Mouse (Mus musculus) granulocyte monocyte progenitor cell, adult 5-6 weeks (primary cell): Measurements from ENCODE around the gene Zdhhc19. TPM values are rescaled to one million over a fixed set of nuclear protein-coding genes. Genes with fewer than 3 reads are reported as not detected.

Source experiments
- ATAC-seq: replicated peaks from 2 replicates; pipeline ENCODE4 v1.8.0; 2016; ENCODE audit warnings: mild to moderate bottlenecking, moderate TSS enrichment, inconsistent platforms; ENCODE audit not compliant: poor library complexity, severe bottlenecking
- total RNA-seq, 2 experiments: library from RNA; stranded (forward) in 1 of 2; stranded (reverse) in 1 of 2; fragments of 200-712, 200-1000 nt in 1 of 2; fragments of >200 nt in 1 of 2; fragmentation: Nextera tagmentation in 1 of 2; gene quantifications; 2 replicates each; pipeline ENCODE4 v1.2.3; 2014 to 2017

Gene Zdhhc19
- total RNA-seq (2014; fragmentation: Nextera tagmentation) = not detected in 2 replicates
- not detected in 2 replicates for total RNA-seq (2017)

- no peak for ATAC-seq
These were observed at the start of gene Zdhhc19 for GRCm38 (mm10) chr16:32495965-32496364. Zdhhc19 (plus strand) TSS chr16:32496265.

GRCm38 (mm10) chr16:32446563-32447138 lies 49.4 kb upstream of the Zdhhc19 start:
- no peak for ATAC-seq

- ATAC-seq = no peak
These were observed 46.4 kb upstream of the Zdhhc19 start for GRCm38 (mm10) chr16:32449665-32450064.

GRCm38 (mm10) chr16:32450133-32450532 lies 45.9 kb upstream of the Zdhhc19 start:
- no peak for ATAC-seq

- ATAC-seq = no peak
These were observed 43.0 kb upstream of the Zdhhc19 start for GRCm38 (mm10) chr16:32453102-32453501.

- no peak for ATAC-seq
These were observed 41.4 kb upstream of the Zdhhc19 start for GRCm38 (mm10) chr16:32454646-32455045.

- ATAC-seq = no peak
These were observed 40.0 kb upstream of the Zdhhc19 start for GRCm38 (mm10) chr16:32456086-32456485.

- no peak for ATAC-seq
These were observed 39.3 kb upstream of the Zdhhc19 start for GRCm38 (mm10) chr16:32456761-32457160.

- ATAC-seq = peak; percentile 90
These were observed 38.3 kb upstream of the Zdhhc19 start for GRCm38 (mm10) chr16:32457589-32458386.

GRCm38 (mm10) chr16:32460518-32460917 lies 35.5 kb upstream of the Zdhhc19 start:
- ATAC-seq = peak; percentile 50; the same call in 1 of the 2 replicates

GRCm38 (mm10) chr16:32461713-32462112 lies 34.4 kb upstream of the Zdhhc19 start:
- ATAC-seq = no peak

GRCm38 (mm10) chr16:32462950-32463349 lies 33.1 kb upstream of the Zdhhc19 start:
- no peak for ATAC-seq

- ATAC-seq = no peak
These were observed 32.6 kb upstream of the Zdhhc19 start for GRCm38 (mm10) chr16:32463426-32463825.

GRCm38 (mm10) chr16:32464908-32465307 lies 31.2 kb upstream of the Zdhhc19 start:
- ATAC-seq = no peak

- peak; percentile 70 for ATAC-seq
These were observed 27.6 kb upstream of the Zdhhc19 start for GRCm38 (mm10) chr16:32468488-32468887.

GRCm38 (mm10) chr16:32469404-32470105 lies 26.5 kb upstream of the Zdhhc19 start:
- ATAC-seq = no peak

GRCm38 (mm10) chr16:32472276-32473015 lies 23.6 kb upstream of the Zdhhc19 start:
- no peak for ATAC-seq

- no peak for ATAC-seq
These were observed 18.8 kb upstream of the Zdhhc19 start for GRCm38 (mm10) chr16:32477315-32477714.

- no peak for ATAC-seq
These were observed 16.6 kb upstream of the Zdhhc19 start for GRCm38 (mm10) chr16:32479415-32479814.

GRCm38 (mm10) chr16:32484431-32484871 lies 11.6 kb upstream of the Zdhhc19 start:
- ATAC-seq = no peak
